Mouse (Mus musculus): ENCODE data around the gene Ang.

GRCm38 (mm10) chr14:51069617-51070016 is 21.3 kb upstream of the Ang start:
- TF ChIP-seq CTCF (conservative IDR thresholded peaks at IDR 0.05 in 1 of 2, IDR thresholded peaks at IDR 0.05 in 1 of 2; ENCODE audit: low read depth in 2 of 2, low read length in 2 of 2) (peak; percentile 52 to 65), TBP (conservative IDR thresholded peaks at IDR 0.05; ENCODE audit: low read depth, low read length) (no peak), EP300 (IDR thresholded peaks at IDR 0.05; ENCODE audit: low read length) (no peak), ZMIZ1 (IDR thresholded peaks at IDR 0.05; ENCODE audit: low read depth, low read length) (no peak), POLR2A (IDR thresholded peaks at IDR 0.05; ENCODE audit: low read depth, low read length) (no peak), PAX5 (IDR thresholded peaks at IDR 0.05; ENCODE audit: low read length) (no peak), CHD1 (IDR thresholded peaks at IDR 0.05; ENCODE audit: low read depth, low read length) (no peak), MYC (IDR thresholded peaks at IDR 0.05; ENCODE audit: low read depth, low read length) (no peak)

Data from CH12.LX (cell line).